Mouse (Mus musculus) liver, embryonic 14.5 days (tissue): Measurements from ENCODE around the gene Mafg. TPM values are rescaled to one million over a fixed set of nuclear protein-coding genes. Genes with fewer than 3 reads are reported as not detected.

Source experiments
- ATAC-seq: fragments of 200-750 bp; cut with Nextera tagmentation; 2 replicates; pipeline ENCODE4 v1.8.0; 2017; ENCODE audit warnings: moderate number of reproducible peaks, mild to moderate bottlenecking, moderate library complexity; ENCODE audit not compliant: insufficient read depth
- DNase-seq, 3 experiments: peaks; one replicate each; pipeline ENCODE4 v3.0.0-alpha.2; 2012 to 2013; ENCODE audit warnings: low read depth in 3 of 3, low spot score in 3 of 3
- H3K27ac ChIP-seq: fragments of 300-500 bp; sonication (generic); 2 replicates; pipeline ENCODE4 v1.5.1; 2014; ENCODE audit warnings: moderate library complexity, mild to moderate bottlenecking, control low read depth, inconsistent platforms
- H3K27me3 ChIP-seq: fragments of 300-500 bp; sonication (generic); 2 replicates; pipeline ENCODE4 v1.6.1; 2014; ENCODE audit warnings: mild to moderate bottlenecking, low read length, moderate library complexity; ENCODE audit not compliant: control insufficient read depth, insufficient read depth
- H3K36me3 ChIP-seq: fragments of 300-500 bp; sonication (generic); replicated peaks from 2 replicates; pipeline ENCODE4 v1.6.1; 2014; ENCODE audit warnings: low read depth; ENCODE audit not compliant: control insufficient read depth, insufficient read depth
- H3K4me1 ChIP-seq, 2 experiments: fragments of 200-500 bp in 1 of 2; fragments of 300-500 bp in 1 of 2; sonication (generic) in 1 of 2; replicated peaks; 2 replicates each; pipeline ENCODE4 v1.6.1; 2012 to 2014; ENCODE audit warnings: antibody characterized with exemption in 1 of 2, inconsistent platforms in 1 of 2, low read length in 1 of 2; ENCODE audit not compliant: control insufficient read depth in 2 of 2, insufficient read depth in 2 of 2
- H3K4me2 ChIP-seq: fragments of 300-500 bp; sonication (generic); 2 replicates; pipeline ENCODE4 v1.6.1; 2014; ENCODE audit warnings: low read depth, mild to moderate bottlenecking, control low read depth, moderate library complexity
- H3K4me3 ChIP-seq, 2 experiments: fragments of 200-500 bp in 1 of 2; fragments of 300-500 bp in 1 of 2; sonication (generic) in 1 of 2; 2 replicates each; pipeline ENCODE4 v1.5.1; 2012 to 2014; ENCODE audit warnings: low read depth in 2 of 2, low read length in 2 of 2, mild to moderate bottlenecking in 2 of 2, control low read depth in 1 of 2, inconsistent platforms in 1 of 2, moderate library complexity in 1 of 2; ENCODE audit not compliant: insufficient read depth in 1 of 2
- H3K9ac ChIP-seq: fragments of 300-500 bp; sonication (generic); replicated peaks from 2 replicates; pipeline ENCODE4 v1.6.1; 2014; ENCODE audit warnings: mild to moderate bottlenecking, control low read depth, moderate library complexity
- H3K9me3 ChIP-seq: fragments of 300-500 bp; sonication (generic); 2 replicates; pipeline ENCODE4 v1.6.1; 2016; ENCODE audit warnings: low read length, mixed read lengths; ENCODE audit not compliant: control insufficient read depth
- CTCF ChIP-seq: IDR thresholded peaks from 2 replicates; pipeline ENCODE4 v1.5.1; 2016; ENCODE audit warnings: antibody characterized with exemption, low read depth, control low read depth
- EP300 ChIP-seq: IDR thresholded peaks from 2 replicates; pipeline ENCODE4 v1.6.1; 2016; ENCODE audit warnings: antibody characterized with exemption, low read depth
- WGBS: fragments of 180-500 bp; shearing (Covaris S2); extraction: QIAGEN DNeasy Blood & Tissue Kit; methylation state at CpG from one replicate; pipeline ENCODE4 v1.1.7; 2014; ENCODE audit not compliant: insufficient replicate concordance; 5-methylcytosine and 5-hydroxymethylcytosine counted together
- polyA plus RNA-seq, 2 experiments: library from polyadenylated mRNA; depleted of rRNA in 1 of 2; stranded (reverse) in 1 of 2; unstranded in 1 of 2; fragments of >200 nt; fragmentation: Nextera tagmentation in 1 of 2; extraction: Ambion mirVana in 1 of 2; gene quantifications; 2 replicates each; pipeline versions ENCODE4 v1.2.1 to v1.2.3; 2012 to 2014

Mafg gene
- polyA plus RNA-seq, 2 experiments = 20.9 to 30.9 TPM

- Histone ChIP-seq H3K36me3 (peaks cover 5% of the 10 kb centered on the region), H3K27ac (peak overlapping the region; percentile 75), H3K9me3 (no peaks in the 10 kb centered on the region), H3K4me2 (peak overlapping the region; percentile 88), H3K4me3 (peak overlapping the region; percentile 64 to 84), H3K4me1 (peaks cover 11 to 16% of the 10 kb centered on the region in 2 experiments), H3K27me3 (no peaks in the 10 kb centered on the region), H3K9ac (peak overlapping the region; percentile 69)
- peak; percentile 6; the same call in 1 of the 2 replicates for ATAC-seq
- DNase-seq = no peak
- TF ChIP-seq CTCF (no peak), EP300 (no peak)
- 26% methylated on average over 12 of the region's 12 CpGs for whole genome bisulfite sequencing
These were observed 40.3 kb upstream of the Mafg start for GRCm38 (mm10) chr11:120673594-120674122.

- peak within 1 kb of the TSS; percentile 64 to 84 for H3K4me3 ChIP-seq
- no peaks in the 10 kb centered on the region for H3K27me3 ChIP-seq
- H3K4me1 ChIP-seq = peaks cover 11 to 16% of the 10 kb centered on the region in 2 experiments
- H3K36me3 ChIP-seq = no peaks in the 10 kb centered on the region
- no peaks in the 10 kb centered on the region for H3K9me3 ChIP-seq
- peak within 1 kb of the TSS; percentile 69 for H3K9ac ChIP-seq
- TF ChIP-seq CTCF = no peak
- TF ChIP-seq EP300 = peak; percentile 29; the same call in 1 of the 2 replicates
- WGBS = under 1% methylated on average over 78 of the region's 83 CpGs
- peak; percentile 91 to 92 (median 92) for DNase-seq
- peak within 1 kb of the TSS; percentile 75 for H3K27ac ChIP-seq
- H3K4me2 ChIP-seq = peak within 1 kb of the TSS; percentile 88
- ATAC-seq = peak; percentile 97
These were observed 39.5 kb upstream of the Mafg start, which contains the start of gene Aspscr1 for GRCm38 (mm10) chr11:120672687-120673593. TSS of gene Aspscr1 (plus strand) at chr11:120672973.

- no peak for DNase-seq
- TF ChIP-seq CTCF = no peak
- no peak for TF ChIP-seq EP300
- 22% methylated on average over 3 of the region's 3 CpGs for WGBS
- no peaks in the 10 kb centered on the region for H3K9me3 ChIP-seq
- H3K9ac ChIP-seq = no peak overlapping the region
- no peaks in the 10 kb centered on the region for H3K36me3 ChIP-seq
- no peak overlapping the region for H3K4me2 ChIP-seq
- no peak overlapping the region for H3K4me3 ChIP-seq
- ATAC-seq = no peak
- H3K4me1 ChIP-seq = no peaks in the 10 kb centered on the region
- H3K27me3 ChIP-seq = peaks cover 18% of the 10 kb centered on the region
- H3K27ac ChIP-seq = no peak overlapping the region
These were observed 33.2 kb upstream of the Mafg start for GRCm38 (mm10) chr11:120666617-120667016.

GRCm38 (mm10) chr11:120665406-120665805 lies 32.0 kb upstream of the Mafg start:
- no peak for TF ChIP-seq EP300
- TF ChIP-seq CTCF = no peak
- Histone ChIP-seq H3K4me1 (no peaks in the 10 kb centered on the region), H3K4me3 (no peak overlapping the region), H3K27me3 (peaks cover 30% of the 10 kb centered on the region), H3K9ac (no peak overlapping the region), H3K36me3 (no peaks in the 10 kb centered on the region), H3K27ac (no peak overlapping the region), H3K9me3 (no peaks in the 10 kb centered on the region), H3K4me2 (no peak overlapping the region)
- WGBS = 76% methylated on average over 3 of the region's 3 CpGs
- ATAC-seq (no peak), DNase-seq (no peak)

- TF ChIP-seq EP300 = no peak
- TF ChIP-seq CTCF = no peak
- H3K27me3 ChIP-seq = peaks cover 47% of the 10 kb centered on the region
- no peaks in the 10 kb centered on the region for H3K9me3 ChIP-seq
- no peaks in the 10 kb centered on the region for H3K4me1 ChIP-seq
- no peak overlapping the region for H3K4me3 ChIP-seq
- no peak for ATAC-seq
- no peak for DNase-seq
- no peaks in the 10 kb centered on the region for H3K36me3 ChIP-seq
- 81% methylated on average over 5 of the region's 5 CpGs for WGBS
- H3K27ac ChIP-seq = no peak overlapping the region
- no peak overlapping the region for H3K4me2 ChIP-seq
- H3K9ac ChIP-seq = no peak overlapping the region
These were observed 30.3 kb upstream of the Mafg start for GRCm38 (mm10) chr11:120663714-120664113.
